In genomic region chr9:54538244-54538643, GRCm38 (mm10) we compare ENCODE assay signal across 22 mouse cellular contexts. TPM values are rescaled to one million over a fixed set of nuclear protein-coding genes. Genes with fewer than 3 reads are reported as not detected.
"Had no signal": no experiment of that assay in that cellular context is flagged by ENCODE, and none has a peak within 500 bp of the region (broad histone marks: within the 10 kb centered on the region; RNA-seq: fewer than 3 reads in every experiment).

No protein-coding gene starts in this region.

- H3K27ac ChIP-seq: midbrain, embryonic 13.5 days; midbrain, embryonic 15.5 days; neural tube, embryonic 12.5 days; stomach, embryonic 15.5 days; stomach, postnatal 0 days had no signal

- H3K9me3 ChIP-seq: midbrain, embryonic 13.5 days; midbrain, embryonic 15.5 days; neural tube, embryonic 12.5 days; stomach, embryonic 15.5 days had no signal

- H3K36me3 ChIP-seq: midbrain, embryonic 13.5 days; midbrain, embryonic 15.5 days; neural tube, embryonic 12.5 days; stomach, embryonic 15.5 days had no signal

- H3K9ac ChIP-seq: liver, postnatal 0 days; lung, embryonic 14.5 days; midbrain, embryonic 13.5 days; midbrain, embryonic 15.5 days; neural tube, embryonic 12.5 days; stomach, embryonic 15.5 days had no signal

- DNase-seq: liver, postnatal 0 days; lung, embryonic 14.5 days; lung, postnatal 10 days; lung, postnatal 4 days; right cerebral cortex, postnatal 14 days; thymus, adult 2 months; thymus, postnatal 25 days; thymus, postnatal 4 days had no signal

- H3K4me1 ChIP-seq: stomach, embryonic 15.5 days had no signal

- H3K4me3 ChIP-seq: midbrain, embryonic 13.5 days; midbrain, embryonic 15.5 days; neural tube, embryonic 12.5 days; stomach, embryonic 15.5 days had no signal

- H3K27me3 ChIP-seq: midbrain, embryonic 13.5 days; midbrain, embryonic 15.5 days; neural tube, embryonic 12.5 days; stomach, embryonic 15.5 days had no signal

RNA-seq across cellular contexts. Expression of gene Sh2d7, which starts 0.5 kb away (rescaled TPM):
- total RNA-seq: megakaryocyte, adult 5-6 weeks; megakaryocyte-erythroid progenitor cell, adult 5-6 weeks; midbrain, postnatal 0 days; neutrophil, adult 5-6 weeks had no signal
- polyA plus RNA-seq: liver, postnatal 0 days; lung, embryonic 14.5 days; lung, embryonic 16.5 days; midbrain, embryonic 11.5 days; midbrain, embryonic 13.5 days; midbrain, embryonic 15.5 days; neural tube, embryonic 12.5 days; neural tube, embryonic 14.5 days; spleen, adult 2 months; stomach, embryonic 15.5 days; urinary bladder, adult 2 months had no signal

RNA-seq across cellular contexts. Expression of gene Cib2, which starts 21.8 kb away (rescaled TPM):
- total RNA-seq: megakaryocyte-erythroid progenitor cell, adult 5-6 weeks had no signal
